Mouse (Mus musculus) lung, postnatal 10 days (tissue): ENCODE results near the gene Pdzd3.

ENCODE experiments used
- DNase-seq: peaks from one replicate; pipeline ENCODE4 v3.0.0; 2021

Pdzd3 gene

DNA sequence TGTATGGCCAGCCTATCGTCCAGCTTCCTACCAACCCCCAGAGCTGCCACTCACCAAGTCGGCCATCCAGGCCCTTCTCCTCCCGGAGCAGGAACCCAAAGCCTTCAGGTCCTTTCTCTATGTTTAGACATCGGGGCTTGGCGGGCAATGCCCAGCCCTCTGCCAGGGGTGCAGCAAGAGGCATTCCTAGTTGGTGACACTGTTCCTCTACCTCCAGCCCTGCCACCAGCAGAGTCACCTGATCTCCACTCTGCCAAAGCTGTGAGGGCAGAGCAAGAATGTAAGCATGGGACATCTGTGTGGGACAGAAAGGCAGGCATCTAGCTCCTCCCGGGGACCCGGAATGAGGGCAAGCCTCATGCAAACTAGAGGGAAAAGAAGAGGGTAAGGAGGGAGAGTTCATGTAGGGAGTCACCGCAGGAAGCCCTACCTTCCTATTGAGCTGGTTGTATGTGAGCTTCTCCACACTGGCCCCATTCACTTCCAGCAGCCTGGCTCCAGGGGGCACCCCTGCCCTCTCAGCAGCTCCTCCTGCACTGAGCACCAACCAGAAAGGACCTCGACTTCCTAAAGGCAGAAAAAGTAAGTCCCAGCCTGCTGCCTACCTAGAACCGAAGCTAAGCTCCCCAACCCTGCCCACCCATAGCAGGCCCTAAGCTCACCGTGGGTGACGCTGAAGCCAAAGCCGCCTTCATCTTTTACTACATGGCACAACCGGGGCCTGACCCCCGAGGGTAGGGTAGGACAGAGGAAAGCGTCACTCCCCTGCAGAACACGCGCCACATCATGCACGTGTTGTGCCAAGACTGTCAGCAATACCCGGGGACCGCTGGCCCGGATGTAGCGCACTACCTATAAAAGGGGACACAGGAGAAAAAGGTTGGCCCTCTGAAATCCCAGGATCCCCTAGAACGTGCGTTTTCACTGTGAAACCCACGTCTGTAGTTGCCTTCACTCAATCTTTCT is 1.8 kb downstream of the Pdzd3 start:
- DNase-seq, result peak; percentile 82

GRCm38 (mm10) chr9:44247907-44248306 is 3.4 kb downstream of the Pdzd3 start:
- DNase-seq, result no peak

DNA sequence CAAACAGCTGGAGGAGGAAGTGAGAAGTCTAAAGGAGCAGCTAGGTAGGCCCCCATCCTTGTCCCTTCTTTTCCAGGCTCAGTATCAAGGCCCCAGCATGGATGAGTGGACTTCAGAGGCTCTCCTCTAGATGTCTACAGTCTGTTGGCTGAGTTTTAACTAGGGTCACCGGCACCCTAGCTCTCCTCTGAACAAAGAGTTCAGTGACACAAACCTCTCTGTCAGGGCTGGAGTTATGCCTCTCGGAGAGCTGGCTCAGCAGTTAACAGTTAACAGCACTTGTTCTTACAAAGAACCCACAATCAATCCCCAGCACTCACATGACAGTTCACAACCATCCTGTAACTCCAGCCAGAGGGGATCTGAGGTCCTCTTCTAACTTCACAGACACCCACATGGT is 7.7 kb downstream of the Pdzd3 start:
- DNase-seq, result no peak

DNA sequence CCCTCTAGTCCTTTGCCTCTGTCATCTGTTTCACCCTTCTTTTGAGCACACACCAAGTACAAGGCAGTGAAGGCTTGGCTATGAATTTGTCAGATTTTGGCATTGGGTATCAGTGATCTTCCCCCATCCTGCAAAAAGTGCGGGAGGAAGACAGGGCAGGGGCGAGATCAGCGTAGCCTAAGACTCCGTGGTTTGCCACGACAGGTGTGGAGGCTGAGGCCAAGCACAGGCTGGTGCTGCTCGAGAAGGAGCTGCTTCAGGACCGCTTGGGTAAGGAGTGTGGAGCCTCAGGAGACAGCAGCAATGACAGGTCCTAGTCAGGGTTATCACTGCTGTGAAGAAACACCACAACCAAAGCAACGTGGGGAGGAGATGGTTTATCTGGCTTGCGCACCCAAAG is 9.9 kb downstream of the Pdzd3 start:
- DNase-seq, result no peak

DNA sequence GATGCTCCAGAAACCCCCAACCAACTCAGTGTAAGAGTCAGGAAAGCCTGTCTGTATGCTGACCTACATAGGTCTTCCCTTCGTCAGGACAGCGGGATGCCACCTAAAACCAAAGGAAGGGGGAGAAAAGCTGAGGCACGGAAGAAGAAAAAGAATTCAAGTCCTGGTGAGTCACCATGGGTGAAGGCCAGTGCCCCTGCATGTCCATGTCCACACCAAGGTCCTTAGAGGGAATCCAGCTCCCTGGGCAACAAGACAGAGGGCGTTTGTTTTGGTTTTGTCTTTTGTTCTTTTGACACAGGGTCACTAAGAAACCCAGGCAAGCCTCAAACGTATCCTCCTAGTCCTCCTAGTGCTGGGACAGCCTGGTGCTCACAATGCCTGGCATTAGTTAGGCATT is 10.4 kb downstream of the Pdzd3 start:
- no peak for DNase-seq

DNA sequence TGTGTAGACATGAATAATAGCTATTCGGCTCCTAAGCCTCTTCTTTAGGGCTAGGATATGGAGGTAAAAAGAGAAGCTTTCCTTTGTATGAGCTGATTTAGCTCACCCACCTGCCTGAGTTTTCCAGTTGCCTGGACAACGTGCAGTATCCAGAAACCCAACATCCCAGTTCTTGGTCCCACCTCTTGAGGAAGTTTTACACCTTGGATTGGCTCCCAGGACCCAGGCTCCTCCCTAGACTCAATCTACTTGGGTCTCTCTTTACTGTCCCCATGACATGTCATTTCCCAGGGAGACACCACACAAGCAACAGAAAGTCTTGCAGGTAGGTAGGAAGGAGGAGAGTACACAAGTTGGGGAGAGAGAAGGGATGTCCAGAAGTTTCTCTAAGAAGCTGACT is 10.9 kb downstream of the Pdzd3 start, which contains the start of gene Ccdc153:
TSS of gene Ccdc153 (plus strand) at position 278 of the 400 bp plus-strand sequence.
- DNase-seq, result no peak

DNA sequence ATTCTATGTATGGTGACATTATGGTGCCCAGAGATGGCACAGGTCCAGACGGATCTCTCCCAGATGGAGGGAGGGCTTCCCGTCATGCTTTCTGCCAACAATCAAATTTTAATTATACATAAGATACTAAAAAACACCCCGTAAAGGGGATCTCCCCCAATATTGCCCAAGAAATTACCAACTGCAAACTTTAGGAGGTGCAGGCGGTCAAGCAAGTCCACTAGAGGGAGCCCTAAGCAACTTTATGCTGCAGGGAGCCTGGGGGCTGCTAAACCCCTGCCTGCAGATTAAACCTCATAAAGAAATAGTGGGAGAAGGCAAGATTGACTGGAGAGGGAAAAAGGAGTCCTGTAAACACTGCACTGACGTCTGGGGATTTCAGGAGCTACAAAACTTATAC is 11.8 kb downstream of the Pdzd3 start:
- peak; percentile 72 for DNase-seq

DNA sequence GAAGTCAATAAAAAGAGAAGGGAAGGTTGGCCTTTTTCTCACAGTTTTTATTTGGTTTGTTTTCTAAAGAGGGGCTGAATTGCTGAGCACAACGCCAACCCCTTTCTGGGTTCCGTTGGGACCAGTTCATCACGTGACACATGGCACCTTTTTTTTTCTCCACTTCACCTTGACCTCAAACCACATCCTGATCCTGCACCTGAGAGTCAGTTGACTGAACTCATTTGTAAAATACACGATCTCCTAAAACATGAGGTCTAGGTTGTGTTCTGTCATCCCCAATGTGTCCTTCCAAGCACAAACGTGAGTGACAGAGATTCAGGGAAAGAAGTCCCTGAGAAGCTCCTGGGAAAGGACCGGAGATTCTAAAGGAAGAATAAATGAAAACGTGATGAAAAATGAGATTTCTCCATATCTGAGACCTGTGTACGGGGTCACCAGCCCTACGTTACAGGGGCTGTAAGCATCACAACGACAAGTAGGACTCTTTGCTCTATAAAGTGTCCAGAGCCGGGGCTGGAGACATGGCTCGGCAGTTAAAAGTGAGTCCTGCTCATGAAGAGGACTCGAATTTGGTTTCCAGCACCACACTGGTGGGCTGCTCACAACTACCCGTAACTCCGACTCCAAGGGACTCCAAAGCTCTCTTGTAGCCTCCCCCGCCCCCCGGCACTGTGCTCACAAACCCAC is 12.6 kb downstream of the Pdzd3 start:
- DNase-seq, result no peak

DNA sequence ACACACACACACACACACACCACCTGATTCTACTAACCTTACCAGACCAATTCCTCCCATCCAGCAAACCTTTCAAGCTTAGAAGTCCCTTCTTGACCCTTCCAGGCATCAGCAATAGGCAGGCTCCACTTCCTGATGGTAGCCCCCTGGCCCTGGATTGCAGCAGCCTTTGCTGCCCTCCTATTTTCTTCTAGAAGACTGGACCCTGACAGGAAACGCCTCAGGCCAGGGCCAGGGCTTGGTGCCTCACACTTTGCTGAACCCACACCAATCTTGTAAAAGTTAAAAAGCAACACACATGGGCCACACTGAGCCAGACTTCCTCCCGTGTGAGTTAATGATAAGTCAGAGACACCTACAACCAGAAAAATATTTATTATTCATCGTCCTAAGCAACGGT is 14.1 kb downstream of the Pdzd3 start:
- DNase-seq, result no peak

DNA sequence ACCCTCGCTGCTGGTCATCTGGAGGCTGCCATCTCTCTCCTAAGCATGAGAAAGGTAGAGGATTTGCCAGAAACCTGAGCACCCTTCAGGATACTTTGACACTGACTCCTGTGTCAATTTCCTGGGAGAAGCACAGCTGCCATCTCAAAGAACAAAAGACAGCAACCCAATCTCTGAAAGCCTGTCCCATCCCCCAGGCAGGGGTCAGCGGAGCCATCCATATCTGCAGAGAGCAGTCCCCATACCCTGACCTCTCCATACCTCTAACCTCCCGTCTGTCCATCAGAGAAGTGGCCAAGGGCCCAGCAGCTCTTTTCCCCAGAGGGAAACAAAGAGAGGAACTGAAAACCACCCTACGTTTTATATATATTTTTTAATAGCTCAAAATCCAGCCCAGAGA is 14.7 kb downstream of the Pdzd3 start:
- DNase-seq, result no peak

GRCm38 (mm10) chr9:44234479-44235427 is 16.5 kb downstream of the Pdzd3 start:
- peak; percentile 68 for DNase-seq

GRCm38 (mm10) chr9:44233802-44234478 is 17.3 kb downstream of the Pdzd3 start, which contains the start of gene Cbl:
Cbl (minus strand) TSS chr9:44234049.
- DNase-seq, result peak; percentile 99

GRCm38 (mm10) chr9:44233021-44233801 is 18.1 kb downstream of the Pdzd3 start:
- DNase-seq, result no peak

DNA sequence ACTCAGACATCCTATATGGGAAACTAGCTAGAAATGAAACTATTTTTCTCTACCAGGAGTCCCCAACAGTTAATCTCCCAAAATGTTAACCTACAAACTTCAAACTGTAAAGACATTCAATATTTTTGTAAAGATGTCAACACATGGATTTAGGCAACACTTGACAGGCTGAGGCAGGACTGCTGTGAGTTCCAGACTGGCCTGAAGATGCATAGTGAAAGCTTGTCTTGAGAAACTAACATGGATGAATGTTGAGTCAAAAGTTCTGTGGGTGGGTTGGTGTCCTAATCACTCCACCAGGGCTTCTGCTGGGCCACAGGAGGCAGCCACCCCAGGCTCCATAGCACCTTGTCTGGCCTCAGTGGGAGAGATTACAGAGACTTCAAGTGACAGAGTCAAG is 19.7 kb downstream of the Pdzd3 start:
- no peak for DNase-seq

GRCm38 (mm10) chr9:44225993-44226392 is 25.3 kb downstream of the Pdzd3 start:
- DNase-seq, result no peak

DNA sequence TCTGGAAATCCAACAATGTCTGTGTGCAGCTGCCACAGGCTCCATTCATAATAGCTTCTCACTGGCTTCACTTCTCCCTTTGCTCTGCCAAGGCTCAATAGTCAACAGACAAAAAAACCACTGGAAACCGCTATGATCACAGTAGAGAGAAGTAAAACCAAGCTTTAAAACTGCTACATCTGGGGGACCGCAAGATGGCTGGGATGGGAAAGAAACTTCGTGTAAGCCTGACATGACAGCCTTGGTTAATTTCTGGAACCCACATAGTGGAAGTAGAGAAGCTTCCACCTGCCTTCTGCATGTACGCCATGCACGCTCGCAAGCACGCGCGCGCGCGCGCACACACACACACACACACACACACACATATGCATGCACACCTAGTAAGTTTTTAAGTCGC is 37.7 kb downstream of the Pdzd3 start:
- no peak for DNase-seq

DNA sequence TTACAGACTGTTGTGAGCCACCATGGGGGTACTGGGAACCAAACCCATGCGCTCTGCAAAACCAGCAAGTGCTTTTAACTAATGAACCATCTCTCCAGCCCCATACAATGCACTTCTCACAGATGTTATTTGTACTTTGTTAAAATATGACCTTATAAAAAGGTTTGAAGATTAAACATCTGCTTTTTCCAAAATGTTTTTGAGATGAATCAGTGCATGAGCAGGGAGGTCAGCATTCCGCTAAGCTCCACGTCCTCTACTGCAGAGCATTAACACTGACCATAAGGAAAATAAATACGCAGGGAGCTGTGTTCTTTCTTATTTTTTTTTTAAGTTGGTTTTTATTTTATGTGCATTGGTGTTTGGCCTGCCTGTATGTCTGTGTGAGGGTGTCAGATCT is 38.9 kb downstream of the Pdzd3 start:
- DNase-seq, result no peak

GRCm38 (mm10) chr9:44209416-44209815 is 41.9 kb downstream of the Pdzd3 start:
- DNase-seq, result no peak

DNA sequence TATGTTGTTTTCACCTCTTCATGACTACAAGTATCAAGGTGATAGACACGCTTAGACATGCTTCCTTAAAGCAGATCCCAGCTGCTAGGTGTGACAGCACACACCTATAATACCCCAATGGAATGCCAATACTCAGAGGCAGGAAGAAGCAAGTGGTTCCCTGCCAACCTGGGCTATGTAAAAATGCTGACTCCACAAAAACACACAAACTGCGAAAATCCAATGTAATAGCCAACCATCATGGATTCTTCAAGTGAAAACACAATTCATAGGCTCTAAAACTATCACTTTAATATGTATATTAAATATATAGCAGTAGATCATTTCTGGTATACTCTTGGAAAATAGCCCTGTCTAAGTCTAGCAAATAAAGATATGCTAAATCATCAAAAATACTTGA is 43.4 kb downstream of the Pdzd3 start:
- DNase-seq, result no peak

- DNase-seq, result no peak
Measured at GRCm38 (mm10) chr9:44200458-44200857, 50.8 kb downstream of the Pdzd3 start.

GRCm38 (mm10) chr9:44199580-44199979 is 51.7 kb downstream of the Pdzd3 start:
- peak; percentile 21 for DNase-seq
